Mouse (Mus musculus) bone marrow macrophage, adult 2 months (primary cell): ENCODE results near the gene Paqr5.

Source experiments
- CTCF ChIP-seq: IDR thresholded peaks from 2 replicates; pipeline ENCODE4 v1.5.1; 2012; ENCODE audit warnings: low read depth, mild to moderate bottlenecking, low read length, moderate library complexity
- POLR2A ChIP-seq: IDR thresholded peaks from 2 replicates; pipeline ENCODE4 v1.6.1; 2012; ENCODE audit warnings: mild to moderate bottlenecking, low read depth, low read length, borderline replicate concordance

- no peak for TF ChIP-seq CTCF
- no peak for TF ChIP-seq POLR2A
Observed at GRCm38 (mm10) chr9:62018229-62019093, 8.2 kb downstream of the Paqr5 start.
